Mouse (Mus musculus): ENCODE results near the gene Fcgr2b. TPM values are rescaled to one million over a fixed set of nuclear protein-coding genes. Genes with fewer than 3 reads are reported as not detected.

The Fcgr2b gene
- polyA plus RNA-seq, 1 experiment from 2014 or later, result 0.24 TPM

DNA sequence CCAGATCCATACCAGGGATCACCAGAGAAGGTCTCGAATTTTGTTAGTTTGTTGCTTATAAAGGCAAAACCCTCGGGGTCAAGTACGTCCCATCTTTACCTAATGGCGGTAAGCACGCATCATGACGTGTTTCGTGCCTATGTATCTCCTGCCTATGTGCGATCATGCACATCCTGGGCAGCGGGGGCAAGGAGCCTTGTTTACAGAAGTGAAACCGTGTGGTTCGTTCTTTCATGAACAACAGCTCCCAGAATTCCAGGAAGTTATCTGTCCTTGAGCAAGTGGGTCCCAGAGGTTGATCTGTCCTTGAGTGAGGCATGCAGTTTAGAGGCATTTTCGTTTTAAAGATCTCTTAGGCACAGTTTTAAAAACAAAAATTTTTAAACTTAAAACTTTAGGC is 37.1 kb downstream of the Fcgr2b start:
- Histone ChIP-seq H3K4me2 (replicated peaks) (no peak overlapping the region), H3K27ac (no peak overlapping the region), H3K4me3 (no peak overlapping the region), H3K4me1 (no peaks in the 10 kb centered on the region), H3K9ac (no peak overlapping the region), H3K9me3 (peaks cover 10% of the 10 kb centered on the region), H3K27me3 (replicated peaks) (no peaks in the 10 kb centered on the region), H3K36me3 (no peaks in the 10 kb centered on the region)
- 88% methylated on average over 12 of the region's 12 CpGs for WGBS
- no peak for ATAC-seq (ENCODE audit: low FRiP score, low read depth)

DNA sequence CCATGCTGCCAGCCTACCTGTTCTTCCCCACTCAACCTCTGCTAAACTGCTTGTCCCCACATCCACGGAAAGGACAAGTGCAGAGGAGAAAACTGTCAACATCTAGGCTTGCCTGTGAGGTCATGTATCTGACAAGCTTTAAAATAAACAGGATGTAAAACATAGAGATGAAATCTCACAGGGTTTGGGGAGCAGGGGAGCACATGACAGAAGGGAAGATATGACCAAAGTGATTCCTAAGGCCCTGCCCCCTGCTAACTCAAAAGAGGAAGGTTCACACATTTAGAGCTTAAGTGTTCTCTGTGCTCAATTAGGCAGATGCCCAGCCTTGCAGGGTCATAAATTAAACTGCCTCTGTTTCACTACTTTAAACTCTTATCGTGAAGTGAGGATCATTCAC is 42.0 kb downstream of the Fcgr2b start:
- H3K4me2 ChIP-seq (replicated peaks), result no peak overlapping the region
- H3K9me3 ChIP-seq, result no peaks in the 10 kb centered on the region
- ATAC-seq (ENCODE audit: low FRiP score, low read depth), result no peak
- no peaks in the 10 kb centered on the region for H3K36me3 ChIP-seq
- WGBS, result 56% methylated on average over 2 of the region's 2 CpGs
- H3K4me3 ChIP-seq, result no peak overlapping the region
- H3K4me1 ChIP-seq, result no peaks in the 10 kb centered on the region
- no peak overlapping the region for H3K27ac ChIP-seq
- H3K9ac ChIP-seq, result no peak overlapping the region
- no peaks in the 10 kb centered on the region for H3K27me3 ChIP-seq (replicated peaks)

- no peak overlapping the region for H3K9ac ChIP-seq
- 86% methylated on average over 1 of the region's 1 CpGs for WGBS
- no peaks in the 10 kb centered on the region for H3K27me3 ChIP-seq (replicated peaks)
- no peak overlapping the region for H3K27ac ChIP-seq
- H3K4me3 ChIP-seq, result no peak overlapping the region
- no peak overlapping the region for H3K4me2 ChIP-seq (replicated peaks)
- no peak for ATAC-seq (ENCODE audit: low FRiP score, low read depth)
- H3K36me3 ChIP-seq, result no peaks in the 10 kb centered on the region
- no peaks in the 10 kb centered on the region for H3K4me1 ChIP-seq
- no peaks in the 10 kb centered on the region for H3K9me3 ChIP-seq
Measured at GRCm38 (mm10) chr1:170933940-170934339, 42.4 kb downstream of the Fcgr2b start.

DNA sequence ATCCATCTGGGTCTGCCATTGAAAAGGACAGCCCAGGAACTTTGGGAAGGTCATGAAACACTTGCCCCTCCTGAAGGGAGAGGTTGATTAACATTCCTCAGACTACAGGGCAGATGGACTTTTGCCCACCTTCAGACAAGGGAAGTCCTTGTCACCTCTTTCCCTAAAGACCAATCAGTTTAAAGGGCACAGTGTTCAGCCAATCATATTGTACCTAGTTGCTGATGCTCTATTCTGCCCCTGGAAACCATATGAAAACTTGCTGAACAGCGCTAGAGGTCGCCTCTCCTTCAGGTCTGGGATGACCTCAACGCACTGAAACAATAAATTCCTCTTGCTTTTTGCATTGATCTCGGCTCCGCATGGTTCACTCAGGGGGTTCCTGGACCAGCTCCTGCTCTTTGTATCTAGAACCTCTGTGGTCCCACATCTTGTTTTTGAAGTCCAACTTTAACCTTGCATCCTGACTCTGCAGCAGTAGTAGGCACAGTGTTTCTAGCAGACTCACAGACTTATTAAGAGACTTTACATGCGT is 42.9 kb downstream of the Fcgr2b start:
- H3K27ac ChIP-seq, result no peak overlapping the region
- no peaks in the 10 kb centered on the region for H3K27me3 ChIP-seq (replicated peaks)
- no peaks in the 10 kb centered on the region for H3K4me1 ChIP-seq
- H3K36me3 ChIP-seq, result no peaks in the 10 kb centered on the region
- ATAC-seq (ENCODE audit: low FRiP score, low read depth), result no peak
- H3K4me2 ChIP-seq (replicated peaks), result no peak overlapping the region
- 75% methylated on average over 6 of the region's 6 CpGs for WGBS
- H3K4me3 ChIP-seq, result no peak overlapping the region
- H3K9ac ChIP-seq, result no peak overlapping the region
- no peaks in the 10 kb centered on the region for H3K9me3 ChIP-seq

GRCm38 (mm10) chr1:170932043-170932442 is 44.3 kb downstream of the Fcgr2b start:
- Histone ChIP-seq H3K4me1 (no peaks in the 10 kb centered on the region), H3K27me3 (replicated peaks) (no peaks in the 10 kb centered on the region), H3K27ac (no peak overlapping the region), H3K36me3 (no peaks in the 10 kb centered on the region), H3K9me3 (no peaks in the 10 kb centered on the region), H3K4me2 (replicated peaks) (no peak overlapping the region), H3K4me3 (no peak overlapping the region), H3K9ac (no peak overlapping the region)
- ATAC-seq (ENCODE audit: low FRiP score, low read depth), result no peak
- WGBS, result 86% methylated on average over 3 of the region's 3 CpGs

- no peak for ATAC-seq (ENCODE audit: low FRiP score, low read depth)
- Histone ChIP-seq H3K27ac (no peak overlapping the region), H3K27me3 (replicated peaks) (no peaks in the 10 kb centered on the region), H3K4me1 (no peaks in the 10 kb centered on the region), H3K9ac (no peak overlapping the region), H3K4me2 (replicated peaks) (no peak overlapping the region), H3K4me3 (no peak overlapping the region), H3K9me3 (no peaks in the 10 kb centered on the region), H3K36me3 (no peaks in the 10 kb centered on the region)
- WGBS, result 87% methylated on average over 4 of the region's 4 CpGs
Measured at GRCm38 (mm10) chr1:170929245-170929644, 47.1 kb downstream of the Fcgr2b start.

DNA sequence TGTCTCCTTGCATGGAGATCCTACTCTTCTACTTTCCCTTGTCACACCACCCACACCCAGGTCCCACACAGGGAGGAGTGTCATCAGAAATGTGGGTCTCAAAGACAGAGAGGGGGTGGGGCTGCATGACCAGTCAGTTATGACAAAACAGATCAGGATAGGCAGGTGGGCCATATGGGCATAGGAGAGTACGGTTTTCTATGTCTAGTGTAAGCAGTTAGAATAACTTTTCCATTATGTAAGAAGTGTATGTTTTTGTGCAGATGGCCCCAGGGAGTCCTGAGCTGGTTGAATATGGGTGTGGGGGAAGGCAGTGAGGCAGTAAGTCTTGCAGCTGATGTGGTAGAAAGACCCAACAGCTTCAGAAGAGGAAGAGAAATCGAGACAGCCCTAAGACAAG is 47.9 kb downstream of the Fcgr2b start:
- Histone ChIP-seq H3K4me3 (no peak overlapping the region), H3K36me3 (no peaks in the 10 kb centered on the region), H3K27me3 (replicated peaks) (no peaks in the 10 kb centered on the region), H3K4me1 (no peaks in the 10 kb centered on the region), H3K9me3 (no peaks in the 10 kb centered on the region), H3K27ac (no peak overlapping the region), H3K9ac (no peak overlapping the region), H3K4me2 (replicated peaks) (no peak overlapping the region)
- 75% methylated on average over 2 of the region's 2 CpGs for WGBS
- ATAC-seq (ENCODE audit: low FRiP score, low read depth), result no peak

DNA sequence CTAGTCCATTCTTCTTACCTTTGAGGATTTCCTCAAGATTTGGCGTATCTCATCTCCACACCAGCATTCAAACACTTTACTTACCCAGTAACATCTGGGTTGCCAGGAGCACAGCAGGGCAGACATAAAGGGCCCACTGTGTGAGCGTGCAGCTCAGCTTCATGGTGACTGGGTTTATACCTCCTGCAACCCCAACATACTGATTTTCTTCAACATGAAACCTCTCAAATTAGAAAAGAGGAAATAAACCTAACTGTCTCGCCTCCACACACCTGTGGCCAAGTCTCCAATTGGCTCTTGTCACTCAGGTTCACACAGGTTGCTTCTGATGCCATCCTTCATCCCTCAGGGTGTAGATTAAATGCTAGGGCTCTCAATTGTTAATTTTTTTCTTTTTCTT is 49.0 kb downstream of the Fcgr2b start, which contains the start of gene Fcrla:
TSS of gene Fcrla (minus strand) at position 206 of the 400 bp plus-strand sequence.
- Histone ChIP-seq H3K9me3 (no peaks in the 10 kb centered on the region), H3K27ac (no peak within 1 kb of the TSS), H3K4me1 (no peaks in the 10 kb centered on the region), H3K9ac (no peak within 1 kb of the TSS), H3K27me3 (replicated peaks) (no peaks in the 10 kb centered on the region), H3K4me3 (no peak within 1 kb of the TSS), H3K36me3 (no peaks in the 10 kb centered on the region), H3K4me2 (replicated peaks) (no peak within 1 kb of the TSS)
- WGBS, result 76% methylated on average over 3 of the region's 3 CpGs
- ATAC-seq (ENCODE audit: low FRiP score, low read depth), result no peak

- Histone ChIP-seq H3K9ac (no peak overlapping the region), H3K36me3 (no peaks in the 10 kb centered on the region), H3K4me2 (replicated peaks) (no peak overlapping the region), H3K4me3 (no peak overlapping the region), H3K9me3 (no peaks in the 10 kb centered on the region), H3K4me1 (no peaks in the 10 kb centered on the region), H3K27me3 (replicated peaks) (no peaks in the 10 kb centered on the region), H3K27ac (no peak overlapping the region)
- WGBS, result 75% methylated on average over 6 of the region's 6 CpGs
- ATAC-seq (ENCODE audit: low FRiP score, low read depth), result no peak
Measured at GRCm38 (mm10) chr1:170926941-170927340, 49.4 kb downstream of the Fcgr2b start.

DNA sequence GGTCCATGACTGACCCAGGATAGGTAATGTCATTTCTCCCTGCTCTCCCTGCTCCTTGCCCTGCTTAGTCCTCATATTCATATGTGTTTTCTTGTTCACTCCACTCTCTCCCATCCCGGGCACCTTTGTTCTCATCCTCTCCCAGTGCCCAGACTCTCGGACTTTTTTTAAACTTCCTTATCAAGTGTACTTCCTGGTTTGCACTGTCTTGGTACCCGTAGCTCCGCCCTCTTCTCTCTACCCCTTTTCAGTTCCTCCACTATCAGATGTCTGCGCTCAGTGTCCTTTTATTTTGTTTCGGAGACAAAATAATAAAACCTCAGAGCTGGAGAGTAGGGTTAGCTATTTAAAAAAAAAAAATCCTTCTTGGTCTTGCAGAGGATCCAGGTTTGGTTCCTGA is 51.9 kb downstream of the Fcgr2b start:
- WGBS, result 90% methylated on average over 6 of the region's 6 CpGs
- Histone ChIP-seq H3K27me3 (replicated peaks) (no peaks in the 10 kb centered on the region), H3K27ac (no peak overlapping the region), H3K4me2 (replicated peaks) (no peak overlapping the region), H3K36me3 (no peaks in the 10 kb centered on the region), H3K4me1 (no peaks in the 10 kb centered on the region), H3K9me3 (no peaks in the 10 kb centered on the region), H3K4me3 (no peak overlapping the region), H3K9ac (no peak overlapping the region)
- no peak for ATAC-seq (ENCODE audit: low FRiP score, low read depth)

DNA sequence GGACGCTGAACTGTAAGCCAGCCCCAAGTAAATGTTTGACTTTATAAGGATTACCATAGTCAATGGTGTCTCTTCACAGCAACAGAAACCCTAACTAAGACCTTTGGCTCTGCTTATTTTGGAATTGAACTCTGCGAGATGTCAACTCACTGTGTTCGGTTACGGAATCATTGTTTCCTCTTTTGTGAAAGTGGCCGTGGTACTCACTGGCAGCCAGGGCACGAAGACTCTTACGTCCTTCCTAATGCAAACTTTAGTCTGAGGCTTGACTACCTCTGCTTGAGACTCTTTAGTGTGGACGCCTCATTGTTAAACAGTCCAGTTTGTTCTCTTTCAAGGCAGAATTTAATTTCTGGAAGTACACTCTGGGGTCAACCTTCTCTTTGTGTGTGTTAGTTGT is 57.0 kb downstream of the Fcgr2b start:
- Histone ChIP-seq H3K4me1 (no peaks in the 10 kb centered on the region), H3K9ac (no peak overlapping the region), H3K9me3 (no peaks in the 10 kb centered on the region), H3K27ac (no peak overlapping the region), H3K27me3 (replicated peaks) (no peaks in the 10 kb centered on the region), H3K4me2 (replicated peaks) (no peak overlapping the region), H3K36me3 (no peaks in the 10 kb centered on the region), H3K4me3 (no peak overlapping the region)
- ATAC-seq (ENCODE audit: low FRiP score, low read depth), result no peak
- WGBS, result 94% methylated on average over 8 of the region's 8 CpGs

DNA sequence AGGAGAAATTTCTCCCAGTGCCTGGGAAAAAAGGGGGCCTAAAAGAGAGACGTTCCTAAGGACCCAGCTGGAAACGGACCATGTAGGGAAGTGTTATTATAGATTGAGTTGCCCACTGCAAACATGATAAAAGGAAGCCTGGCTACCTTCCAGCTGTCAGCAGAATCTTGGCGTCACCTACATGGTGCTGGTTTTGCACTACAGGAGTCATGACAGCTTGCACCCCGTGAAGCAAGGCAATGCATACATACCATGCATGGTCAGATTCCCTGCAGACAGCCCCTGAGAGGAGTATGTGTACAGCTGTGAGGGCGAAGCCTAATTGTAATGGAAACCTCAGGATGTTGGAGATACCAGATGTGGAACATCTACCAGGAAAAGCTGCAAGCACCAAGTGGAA is 60.7 kb downstream of the Fcgr2b start:
- H3K4me1 ChIP-seq, result no peaks in the 10 kb centered on the region
- WGBS, result 86% methylated on average over 5 of the region's 5 CpGs
- no peak overlapping the region for H3K9ac ChIP-seq
- H3K4me3 ChIP-seq, result no peak overlapping the region
- H3K27ac ChIP-seq, result no peak overlapping the region
- no peak for ATAC-seq (ENCODE audit: low FRiP score, low read depth)
- H3K9me3 ChIP-seq, result no peaks in the 10 kb centered on the region
- no peaks in the 10 kb centered on the region for H3K36me3 ChIP-seq
- H3K4me2 ChIP-seq (replicated peaks), result no peak overlapping the region
- H3K27me3 ChIP-seq (replicated peaks), result 0 out of 2 replicates have a peak, but pooled peaks cover under 1% of the 10 kb centered on the region

- Histone ChIP-seq H3K36me3 (no peaks in the 10 kb centered on the region), H3K27me3 (replicated peaks) (peaks cover 24% of the 10 kb centered on the region), H3K27ac (no peak within 1 kb of the TSS), H3K4me1 (peaks cover 6% of the 10 kb centered on the region), H3K9ac (no peak within 1 kb of the TSS), H3K4me3 (no peak within 1 kb of the TSS), H3K9me3 (no peaks in the 10 kb centered on the region), H3K4me2 (replicated peaks) (no peak within 1 kb of the TSS)
- 79% methylated on average over 5 of the region's 5 CpGs for WGBS
- ATAC-seq (ENCODE audit: low FRiP score, low read depth), result no peak
Measured at GRCm38 (mm10) chr1:170912891-170913615, 63.3 kb downstream of the Fcgr2b start, which contains the start of gene Fcrlb. TSS of gene Fcrlb (minus strand) at chr1:170912941.

All from neural tube, embryonic 12.5 days (tissue).